Mouse (Mus musculus) heart, embryonic 13.5 days (tissue): Measurements from ENCODE around the gene Rdm1. TPM values are rescaled to one million over a fixed set of nuclear protein-coding genes. Genes with fewer than 3 reads are reported as not detected.
A peak's percentile ranks its signal among the peaks of the same experiment; 100 is the strongest.
"Not testable (repeated sequence)": the region's sequence is repeated elsewhere in the genome, so short reads cannot be mapped to it uniquely, and the experiment has no call there.

Source experiments
- ATAC-seq: fragments of 200-750 bp; cut with Nextera tagmentation; 2 replicates; pipeline ENCODE4 v1.8.0; 2017; ENCODE audit warnings: moderate TSS enrichment; ENCODE audit not compliant: insufficient number of reproducible peaks, low FRiP score, low TSS enrichment; ENCODE audit errors: extremely low read depth
- H3K27ac ChIP-seq: fragments of 300-500 bp; sonication (generic); replicated peaks from 2 replicates; pipeline ENCODE4 v1.5.1; 2015; ENCODE audit warnings: moderate library complexity, mild to moderate bottlenecking, inconsistent platforms
- H3K27me3 ChIP-seq: fragments of 300-500 bp; sonication (generic); replicated peaks from 2 replicates; pipeline ENCODE4 v1.6.1; 2015; ENCODE audit warnings: mild to moderate bottlenecking, inconsistent platforms
- H3K36me3 ChIP-seq: fragments of 300-500 bp; sonication (generic); 2 replicates; pipeline ENCODE4 v1.6.1; 2015; ENCODE audit warnings: mild to moderate bottlenecking, inconsistent platforms
- H3K4me1 ChIP-seq: fragments of 300-500 bp; sonication (generic); 2 replicates; pipeline ENCODE4 v1.6.1; 2015; ENCODE audit warnings: inconsistent platforms
- H3K4me2 ChIP-seq: fragments of 300-500 bp; sonication (generic); 2 replicates; pipeline ENCODE4 v1.6.1; 2015; ENCODE audit warnings: inconsistent platforms, mild to moderate bottlenecking, moderate library complexity
- H3K4me3 ChIP-seq: fragments of 300-500 bp; sonication (generic); 2 replicates; pipeline ENCODE4 v1.5.1; 2015; ENCODE audit warnings: moderate library complexity, mild to moderate bottlenecking, inconsistent platforms
- H3K9ac ChIP-seq: fragments of 300-500 bp; sonication (generic); 2 replicates; pipeline ENCODE4 v1.6.1; 2015; ENCODE audit warnings: inconsistent platforms, mild to moderate bottlenecking, moderate library complexity
- H3K9me3 ChIP-seq: fragments of 300-500 bp; sonication (generic); 2 replicates; pipeline ENCODE4 v1.6.1; 2016; ENCODE audit warnings: inconsistent platforms
- WGBS: fragments of 180-500 bp; shearing (Covaris S2); methylation state at CpG from one replicate; pipeline ENCODE4 v1.1.7; 2015; ENCODE audit warnings: mixed read lengths; 5-methylcytosine and 5-hydroxymethylcytosine counted together
- polyA plus RNA-seq: library from polyadenylated mRNA; unstranded; fragments of >200 nt; fragmentation: Nextera tagmentation; extraction: Ambion mirVana; gene quantifications from 2 replicates; pipeline ENCODE4 v1.2.1, GENCODE M21; 2015

Gene Rdm1
- polyA plus RNA-seq, 1 experiment from 2014 or later: 31.8 TPM

- H3K4me2 ChIP-seq: peak overlapping the region; percentile 51
- peaks cover 25% of the 10 kb centered on the region for H3K4me1 ChIP-seq
- no peak overlapping the region for H3K4me3 ChIP-seq
- ATAC-seq: no peak
- no peak overlapping the region for H3K27ac ChIP-seq
- peaks cover 10% of the 10 kb centered on the region for H3K27me3 ChIP-seq
- H3K36me3 ChIP-seq: no peaks in the 10 kb centered on the region
- 9% methylated on average over 8 of the region's 8 CpGs for WGBS
- H3K9me3 ChIP-seq: no peaks in the 10 kb centered on the region
- no peak overlapping the region for H3K9ac ChIP-seq
Measured at GRCm38 (mm10) chr11:101617849-101618248, 9.1 kb upstream of the Rdm1 start.

- Histone ChIP-seq H3K9ac (no peak overlapping the region), H3K4me3 (no peak overlapping the region), H3K4me1 (peaks cover 25% of the 10 kb centered on the region), H3K4me2 (no peak overlapping the region), H3K27ac (no peak overlapping the region), H3K36me3 (no peaks in the 10 kb centered on the region), H3K27me3 (peaks cover 10% of the 10 kb centered on the region), H3K9me3 (no peaks in the 10 kb centered on the region)
- no peak for ATAC-seq
- 69% methylated on average over 3 of the region's 3 CpGs for WGBS
Measured at GRCm38 (mm10) chr11:101618596-101618995, 8.4 kb upstream of the Rdm1 start.

DNA sequence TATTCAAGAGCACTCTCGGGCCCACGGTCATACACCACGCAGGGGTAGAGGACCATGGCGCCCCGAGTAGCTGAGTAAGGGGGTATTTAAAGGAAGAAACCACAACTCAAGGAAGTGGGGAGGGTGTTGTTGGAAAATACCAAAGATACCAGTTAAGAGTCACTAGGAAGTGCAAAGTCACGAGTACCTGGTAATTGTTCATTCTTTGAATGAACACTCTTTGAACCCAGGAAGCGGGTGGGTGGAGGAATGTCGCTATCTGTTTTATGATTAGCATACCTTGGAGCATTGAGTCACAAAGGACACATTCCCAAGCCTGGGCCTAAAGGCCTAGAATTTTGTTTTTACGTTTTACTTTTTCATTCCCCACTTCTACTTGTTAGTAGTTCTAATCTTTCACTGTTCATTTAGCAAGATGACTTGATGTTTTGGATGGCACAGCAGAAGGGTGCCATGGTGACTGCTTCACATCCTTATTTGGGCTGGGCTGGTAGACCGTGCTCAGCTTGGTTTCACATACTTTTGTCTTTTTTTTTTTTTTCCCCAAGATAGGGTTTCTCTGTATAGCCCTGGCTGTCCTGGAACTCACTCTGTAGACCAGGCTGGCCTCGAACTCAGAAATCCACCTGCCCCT, 6.9 kb upstream of the Rdm1 start:
- H3K9me3 ChIP-seq, H3K27ac ChIP-seq, ATAC-seq, H3K4me2 ChIP-seq, H3K9ac ChIP-seq, H3K36me3 ChIP-seq, H3K4me3 ChIP-seq: not testable (repeated sequence)
- 74% methylated on average over 11 of the region's 11 CpGs for WGBS
- Histone ChIP-seq H3K4me1 (peaks cover 20% of the 10 kb centered on the region), H3K27me3 (peaks cover 10% of the 10 kb centered on the region)

DNA sequence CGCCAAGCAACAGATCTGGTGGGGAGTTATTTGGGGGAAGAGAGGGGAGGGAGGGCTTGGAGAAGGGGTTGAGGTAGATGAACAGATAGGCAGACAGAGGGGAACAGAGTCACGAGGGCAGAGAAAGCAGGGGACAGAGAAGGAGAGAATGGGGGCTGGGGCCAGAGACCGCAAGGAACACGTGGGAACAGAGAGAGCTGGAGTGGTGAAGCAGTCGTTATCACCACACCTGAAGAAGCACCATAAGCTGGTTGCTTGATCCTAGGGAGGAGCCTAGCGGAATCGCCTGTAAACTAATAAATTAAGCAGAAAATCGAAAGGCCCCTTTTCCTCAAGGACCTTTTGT, 373 bp upstream of the Rdm1 start:
- H3K4me1 ChIP-seq: peaks cover 9% of the 10 kb centered on the region
- WGBS: 2% methylated on average over 8 of the region's 8 CpGs

DNA sequence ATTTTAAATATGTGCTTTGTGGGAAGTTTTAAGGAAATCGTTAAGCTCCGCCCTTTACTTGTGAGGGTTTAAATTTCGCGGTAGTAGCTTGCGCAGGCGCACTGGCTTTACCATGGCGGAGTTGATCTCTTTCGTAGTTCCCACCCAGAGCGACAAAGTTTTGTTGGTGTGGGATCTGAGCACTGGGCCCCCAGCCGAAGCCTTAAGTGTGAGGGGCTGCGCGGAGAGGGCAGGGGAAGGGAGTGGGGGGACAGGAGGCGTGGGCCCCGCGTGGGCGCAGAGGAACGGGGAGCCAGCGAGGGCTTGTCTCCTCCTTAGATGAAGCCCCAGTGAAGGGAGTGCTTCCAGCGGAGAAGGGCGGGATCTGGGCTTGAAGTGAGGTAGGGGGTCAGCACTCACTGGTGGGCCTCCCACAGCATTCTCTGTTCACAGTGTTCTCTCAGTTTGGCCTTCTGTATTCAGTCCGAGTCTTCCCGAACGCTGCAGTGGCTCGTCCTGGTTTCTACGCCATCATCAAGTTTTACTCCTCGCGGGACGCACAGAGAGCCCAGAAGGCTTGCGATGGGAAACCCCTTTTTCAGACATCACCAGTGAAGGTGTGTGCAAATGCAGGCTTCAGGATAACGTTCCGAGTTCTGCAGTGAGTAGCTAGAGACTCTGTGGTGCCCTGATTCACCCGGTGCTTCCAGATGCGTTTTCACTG, 1.0 kb downstream of the Rdm1 start:
- Histone ChIP-seq H3K9ac (peak overlapping the region; percentile 91), H3K4me2 (peak overlapping the region; percentile 80), H3K27me3 (no peaks in the 10 kb centered on the region), H3K4me1 (peaks cover 9% of the 10 kb centered on the region), H3K9me3 (no peaks in the 10 kb centered on the region), H3K27ac (peak overlapping the region; percentile 99), H3K4me3 (peak overlapping the region; percentile 69), H3K36me3 (peaks cover 12% of the 10 kb centered on the region; the same call in 1 of the 2 replicates)
- WGBS: under 1% methylated on average over 32 of the region's 33 CpGs
- peak; percentile 27; the same call in 1 of the 2 replicates for ATAC-seq

More for the DNA sequence above, 373 bp upstream of the Rdm1 start:
- Histone ChIP-seq H3K9me3 (no peaks in the 10 kb centered on the region), H3K4me3 (peak overlapping the region; percentile 69), H3K9ac (peak overlapping the region; percentile 82), H3K27me3 (no peaks in the 10 kb centered on the region), H3K4me2 (peak overlapping the region; percentile 80), H3K36me3 (peaks cover 6% of the 10 kb centered on the region; the same call in 1 of the 2 replicates), H3K27ac (peak overlapping the region; percentile 99)
- ATAC-seq: no peak; the same call in 1 of the 2 replicates

- ATAC-seq, H3K27me3 ChIP-seq, H3K4me1 ChIP-seq, H3K9me3 ChIP-seq, H3K27ac ChIP-seq: not testable (repeated sequence)
- Histone ChIP-seq H3K4me2 (peak overlapping the region; percentile 80), H3K4me3 (peak overlapping the region; percentile 69), H3K36me3 (peaks cover 21% of the 10 kb centered on the region), H3K9ac (peak overlapping the region; percentile 91)
- 73% methylated on average over 4 of the region's 5 CpGs for WGBS
Measured at GRCm38 (mm10) chr11:101628733-101629417, 1.9 kb downstream of the Rdm1 start.

- peaks cover 3% of the 10 kb centered on the region; the same call in 1 of the 2 replicates for H3K4me1 ChIP-seq
Measured at GRCm38 (mm10) chr11:101635660-101636059, 8.7 kb downstream of the Rdm1 start.

DNA sequence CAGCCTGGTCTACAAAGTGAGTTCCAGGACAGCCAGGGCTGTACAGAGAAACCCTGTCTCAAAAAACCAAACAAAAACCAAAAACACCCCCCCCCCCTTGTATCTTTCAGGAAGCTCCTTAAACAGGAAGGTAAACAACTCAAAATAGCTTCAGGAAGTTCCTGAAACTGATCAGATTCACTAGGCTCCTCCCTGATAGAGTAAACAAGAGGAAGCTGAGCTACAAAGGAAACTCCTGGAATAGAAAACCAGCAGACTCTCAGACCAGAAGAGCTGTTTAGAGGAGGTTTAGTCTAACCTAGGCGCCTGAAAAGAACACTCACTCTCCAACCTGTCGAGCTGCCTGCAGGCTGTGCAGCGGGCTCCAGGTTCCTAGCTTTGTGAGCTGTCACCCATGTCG, 12.8 kb downstream of the Rdm1 start:
- no peak overlapping the region for H3K9ac ChIP-seq
- no peak overlapping the region for H3K27ac ChIP-seq
- H3K27me3 ChIP-seq: no peaks in the 10 kb centered on the region
- H3K9me3 ChIP-seq: no peaks in the 10 kb centered on the region
- H3K4me3 ChIP-seq: no peak overlapping the region
- peaks cover 17% of the 10 kb centered on the region for H3K36me3 ChIP-seq
- H3K4me1 ChIP-seq: peaks cover 14% of the 10 kb centered on the region
- WGBS: 85% methylated on average over 4 of the region's 4 CpGs
- ATAC-seq: no peak
- no peak overlapping the region for H3K4me2 ChIP-seq

More at GRCm38 (mm10) chr11:101635660-101636059, 8.7 kb downstream of the Rdm1 start:
- H3K4me3 ChIP-seq: no peak overlapping the region
- H3K4me2 ChIP-seq: no peak overlapping the region
- 73% methylated on average over 10 of the region's 10 CpGs for WGBS
- H3K36me3 ChIP-seq: peaks cover 39% of the 10 kb centered on the region
- ATAC-seq: no peak
- H3K27ac ChIP-seq: no peak overlapping the region
- H3K9ac ChIP-seq: no peak overlapping the region
- no peaks in the 10 kb centered on the region for H3K9me3 ChIP-seq
- no peaks in the 10 kb centered on the region for H3K27me3 ChIP-seq

DNA sequence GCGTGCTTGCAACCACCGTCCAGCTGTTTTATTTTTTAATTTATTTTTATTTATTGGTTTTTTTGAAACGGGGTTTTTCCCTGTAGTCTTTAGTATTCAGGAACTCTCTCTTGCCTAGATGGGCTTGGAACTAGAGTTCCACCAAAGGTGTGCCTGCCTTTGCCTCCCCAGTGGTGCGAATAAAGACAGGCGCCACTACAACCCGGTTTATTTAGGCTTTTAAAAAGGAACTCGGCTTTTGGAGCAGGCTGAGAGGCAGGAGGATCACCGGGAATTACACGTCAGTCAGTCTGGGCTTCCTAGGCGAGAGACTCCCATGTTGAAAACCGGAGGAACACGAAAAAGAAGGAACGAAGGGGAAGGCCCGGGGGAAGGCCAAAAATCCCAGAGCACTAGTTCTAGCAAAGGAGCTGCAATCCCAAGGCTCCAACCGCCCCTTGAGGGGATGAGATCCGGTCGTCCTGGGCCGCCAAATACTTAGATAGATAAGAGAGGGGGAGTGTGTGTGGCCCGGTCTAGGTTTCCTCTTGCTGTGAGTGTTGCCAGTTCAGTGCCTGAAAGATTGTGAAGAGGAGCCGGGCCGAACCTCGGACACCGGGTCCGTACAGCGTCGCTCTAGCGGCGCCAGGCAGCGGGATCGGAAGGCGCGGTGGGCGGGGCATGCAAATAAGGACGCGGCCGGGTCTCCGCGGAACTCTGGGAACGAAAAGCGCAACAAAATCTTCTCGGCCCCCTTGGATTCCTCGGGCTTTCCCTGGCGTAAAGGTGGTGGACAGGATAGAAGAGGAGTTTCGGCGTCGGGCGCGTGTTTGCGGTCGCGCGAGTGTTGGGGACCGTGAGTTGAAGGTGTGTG, 14.1 kb downstream of the Rdm1 start:
- peak overlapping the region; percentile 78 for H3K9ac ChIP-seq
- peak overlapping the region; percentile 67 for H3K4me2 ChIP-seq
- not testable (repeated sequence) for H3K36me3 ChIP-seq, H3K9me3 ChIP-seq, H3K27me3 ChIP-seq
- H3K4me1 ChIP-seq: peaks cover 14% of the 10 kb centered on the region
- peak overlapping the region; percentile 78 for H3K27ac ChIP-seq
- 5% methylated on average over 53 of the region's 53 CpGs for WGBS
- peak overlapping the region; percentile 49 for H3K4me3 ChIP-seq
- peak; percentile 64 for ATAC-seq

- 4% methylated on average over 15 of the region's 26 CpGs for WGBS
- H3K9me3 ChIP-seq, H3K36me3 ChIP-seq, H3K4me3 ChIP-seq, H3K27me3 ChIP-seq: not testable (repeated sequence)
- peak; percentile 60 for ATAC-seq
- peak overlapping the region; percentile 78 for H3K9ac ChIP-seq
- H3K27ac ChIP-seq: peak overlapping the region; percentile 78
- peaks cover 18% of the 10 kb centered on the region for H3K4me1 ChIP-seq
- H3K4me2 ChIP-seq: peak overlapping the region; percentile 67
Measured at GRCm38 (mm10) chr11:101641710-101642642, 15.0 kb downstream of the Rdm1 start.
